Mouse (Mus musculus) ES-E14 (cell line): Measurements from ENCODE around the gene Isx.

ENCODE experiments used
- CHD2 ChIP-seq: IDR thresholded peaks from 2 replicates; pipeline ENCODE4 v1.6.1; 2014; ENCODE audit warnings: mild to moderate bottlenecking, low read depth, low read length, inconsistent platforms
- MAFK ChIP-seq: IDR thresholded peaks from 2 replicates; pipeline ENCODE4 v1.6.1; 2014; ENCODE audit warnings: mild to moderate bottlenecking, low read depth, low read length, inconsistent platforms; ENCODE audit not compliant: insufficient read depth
- ZC3H11A ChIP-seq: IDR thresholded peaks from 2 replicates; pipeline ENCODE4 v1.6.1; 2012; ENCODE audit warnings: low read depth, mild to moderate bottlenecking, inconsistent platforms, low read length, borderline replicate concordance
- ZNF384 ChIP-seq: IDR thresholded peaks from 2 replicates; pipeline ENCODE4 v1.6.1; 2012; ENCODE audit warnings: low read depth, low read length, inconsistent platforms

GRCm38 (mm10) chr8:74936656-74937055 is 63.7 kb downstream of the Isx start:
- TF ChIP-seq CHD2 (no peak), ZC3H11A (no peak), ZNF384 (no peak), MAFK (no peak)
